Mouse (Mus musculus) midbrain, embryonic 11.5 days (tissue): Measurements from ENCODE around the gene Eml4. TPM values are rescaled to one million over a fixed set of nuclear protein-coding genes. Genes with fewer than 3 reads are reported as not detected.
A peak's percentile ranks its signal among the peaks of the same experiment; 100 is the strongest.

Source experiments
- ATAC-seq: fragments of 200-750 bp; cut with Nextera tagmentation; 2 replicates; pipeline ENCODE4 v1.8.0; 2017; ENCODE audit warnings: moderate TSS enrichment, moderate library complexity; ENCODE audit not compliant: low FRiP score
- DNase-seq: peaks from one replicate; pipeline ENCODE4 v3.0.0; 2015; ENCODE audit warnings: low spot score; ENCODE audit errors: missing footprints
- H3K27ac ChIP-seq: fragments of 300-500 bp; sonication (generic); 2 replicates; pipeline ENCODE4 v1.5.1; 2014; ENCODE audit warnings: low read depth, low read length
- H3K27me3 ChIP-seq: fragments of 300-500 bp; sonication (generic); 2 replicates; pipeline ENCODE4 v1.6.1; 2014; ENCODE audit warnings: mild to moderate bottlenecking, low read length, moderate library complexity, mixed read lengths; ENCODE audit not compliant: control insufficient read depth, insufficient read depth
- H3K36me3 ChIP-seq: fragments of 300-500 bp; sonication (generic); 2 replicates; pipeline ENCODE4 v1.6.1; 2014; ENCODE audit warnings: mild to moderate bottlenecking, low read length, moderate library complexity, mixed read lengths; ENCODE audit not compliant: control insufficient read depth, insufficient read depth
- H3K4me1 ChIP-seq: fragments of 300-500 bp; sonication (generic); 2 replicates; pipeline ENCODE4 v1.6.1; 2014; ENCODE audit warnings: low read length; ENCODE audit not compliant: control insufficient read depth, insufficient read depth
- H3K4me2 ChIP-seq: fragments of 300-500 bp; sonication (generic); 2 replicates; pipeline ENCODE4 v1.6.1; 2014; ENCODE audit warnings: mild to moderate bottlenecking, moderate library complexity
- H3K4me3 ChIP-seq: fragments of 300-500 bp; sonication (generic); 2 replicates; pipeline ENCODE4 v1.5.1; 2014; ENCODE audit warnings: low read depth, low read length
- H3K9ac ChIP-seq: fragments of 300-500 bp; sonication (generic); 2 replicates; pipeline ENCODE4 v1.6.1; 2014; ENCODE audit warnings: low read length
- H3K9me3 ChIP-seq: fragments of 300-500 bp; sonication (generic); 2 replicates; pipeline ENCODE4 v1.6.1; 2016; ENCODE audit warnings: low read length; ENCODE audit not compliant: control insufficient read depth
- WGBS: fragments of 180-500 bp; shearing (Covaris S2); extraction: QIAGEN DNeasy Blood & Tissue Kit; methylation state at CpG from one replicate; pipeline ENCODE4 v1.1.7; 2014; 5-methylcytosine and 5-hydroxymethylcytosine counted together
- polyA plus RNA-seq: library from polyadenylated mRNA; unstranded; fragments of >200 nt; fragmentation: Nextera tagmentation; extraction: Ambion mirVana; gene quantifications from 2 replicates; pipeline ENCODE4 v1.2.1, GENCODE M21; 2014

The Eml4 gene
- polyA plus RNA-seq, 1 experiment from 2014 or later = 40.5 TPM

DNA sequence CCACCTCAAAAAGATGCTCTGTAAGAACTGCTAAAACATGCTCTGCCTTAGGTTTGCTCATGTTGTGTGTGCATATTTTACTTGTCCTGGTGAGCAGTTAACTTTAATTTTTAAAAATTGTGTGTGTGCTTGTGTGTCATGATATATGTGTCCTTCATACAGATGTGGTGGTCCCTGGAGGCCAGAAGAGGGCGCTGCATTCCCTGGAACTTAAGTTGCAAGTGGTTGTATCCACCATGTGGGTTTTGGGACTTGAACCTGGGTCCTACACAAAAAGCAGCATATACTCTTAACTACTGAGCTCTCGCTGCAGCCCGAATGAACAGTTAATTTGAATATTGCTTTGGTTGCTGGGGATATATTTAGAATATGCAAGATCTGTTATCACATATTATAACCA, 36.4 kb downstream of the Eml4 start:
- Histone ChIP-seq H3K27ac (no peak overlapping the region), H3K4me3 (no peak overlapping the region), H3K4me1 (no peaks in the 10 kb centered on the region), H3K9ac (no peak overlapping the region), H3K36me3 (no peaks in the 10 kb centered on the region), H3K9me3 (no peaks in the 10 kb centered on the region), H3K27me3 (no peaks in the 10 kb centered on the region), H3K4me2 (no peak overlapping the region)
- no peak for ATAC-seq
- no peak for DNase-seq
- WGBS = 73% methylated on average over 3 of the region's 3 CpGs

DNA sequence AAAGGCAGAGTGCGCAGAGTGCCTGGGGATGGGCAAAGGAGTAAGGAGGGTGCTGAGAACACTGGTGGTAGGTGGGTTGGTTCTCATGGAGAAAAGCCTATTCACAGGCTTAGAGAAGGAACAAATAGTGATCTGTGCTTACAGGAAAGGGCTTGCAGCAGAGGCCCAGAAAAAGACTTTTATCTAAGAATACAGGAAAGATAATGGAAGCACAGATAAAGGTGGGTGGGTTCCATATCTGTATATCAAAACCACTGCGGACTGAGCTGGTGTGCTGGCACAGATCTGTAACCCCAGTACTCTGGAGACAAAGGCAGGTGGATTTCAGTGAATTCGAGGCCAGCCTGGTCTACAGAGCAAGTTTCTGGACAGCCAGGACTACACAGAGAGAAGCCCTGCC, 43.3 kb downstream of the Eml4 start:
- H3K27me3 ChIP-seq = no peaks in the 10 kb centered on the region
- ATAC-seq (no peak), DNase-seq (peak; percentile 67)
- H3K4me2 ChIP-seq = no peak overlapping the region
- H3K36me3 ChIP-seq = no peaks in the 10 kb centered on the region
- H3K9me3 ChIP-seq = no peaks in the 10 kb centered on the region
- no peak overlapping the region for H3K27ac ChIP-seq
- no peak overlapping the region for H3K9ac ChIP-seq
- WGBS = 88% methylated on average over 3 of the region's 3 CpGs
- no peak overlapping the region for H3K4me3 ChIP-seq
- H3K4me1 ChIP-seq = peaks cover 5% of the 10 kb centered on the region

DNA sequence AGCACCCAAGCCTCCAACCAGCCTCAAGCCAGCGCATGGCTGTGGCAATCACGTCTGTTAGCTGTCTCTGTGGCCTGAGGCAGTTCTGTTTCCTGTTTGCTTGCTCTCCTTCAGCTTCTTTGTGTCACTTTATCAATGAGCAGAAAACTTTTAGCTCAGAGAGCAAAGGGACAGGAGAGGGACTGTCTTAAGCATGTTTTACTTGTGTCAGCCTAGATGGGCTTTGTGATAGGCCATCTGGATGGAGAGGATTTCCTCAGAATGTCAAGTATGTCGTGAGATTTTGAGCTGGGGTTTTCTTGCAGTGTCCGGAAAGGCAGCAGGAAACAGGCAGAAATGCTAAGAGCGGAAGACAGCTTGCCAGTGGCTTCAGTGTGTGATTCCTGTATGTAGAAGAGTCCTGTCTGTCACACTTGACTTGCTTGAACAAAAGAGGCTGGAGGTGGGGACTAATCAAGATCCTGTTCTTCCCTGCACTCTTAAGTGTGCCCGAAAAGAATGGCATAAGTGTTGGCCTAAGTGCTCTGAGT, 46.9 kb downstream of the Eml4 start:
- Histone ChIP-seq H3K9ac (no peak overlapping the region), H3K27me3 (no peaks in the 10 kb centered on the region), H3K9me3 (no peaks in the 10 kb centered on the region), H3K36me3 (no peaks in the 10 kb centered on the region), H3K4me1 (peaks cover 10% of the 10 kb centered on the region), H3K4me3 (no peak overlapping the region), H3K27ac (no peak overlapping the region), H3K4me2 (no peak overlapping the region)
- no peak for DNase-seq
- 52% methylated on average over 6 of the region's 6 CpGs for WGBS
- no peak for ATAC-seq

DNA sequence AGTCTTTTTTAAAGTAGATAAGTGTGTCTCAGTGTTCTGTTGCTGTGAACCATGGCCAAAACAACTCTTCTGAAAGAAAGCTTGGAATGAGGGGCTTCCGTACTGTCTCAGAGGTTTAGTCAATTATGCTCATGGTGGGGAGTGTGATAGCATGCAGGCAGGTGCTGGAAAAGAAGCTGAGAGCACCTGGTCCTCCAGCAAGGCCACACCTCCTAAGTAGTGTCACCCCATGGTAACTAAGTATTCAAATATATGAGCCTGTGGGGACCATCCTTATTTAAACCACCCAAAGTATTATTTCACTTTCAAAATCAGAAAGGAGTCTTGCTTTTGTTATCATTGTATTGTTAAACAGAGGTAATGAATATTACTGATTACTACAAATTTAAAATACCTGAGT, 48.0 kb downstream of the Eml4 start:
- Histone ChIP-seq H3K36me3 (no peaks in the 10 kb centered on the region), H3K27ac (no peak overlapping the region), H3K27me3 (no peaks in the 10 kb centered on the region), H3K4me3 (no peak overlapping the region), H3K4me2 (no peak overlapping the region), H3K9ac (no peak overlapping the region), H3K9me3 (no peaks in the 10 kb centered on the region), H3K4me1 (peaks cover 10% of the 10 kb centered on the region)
- no peak for ATAC-seq
- WGBS = 88% methylated on average over 1 of the region's 1 CpGs
- no peak for DNase-seq

DNA sequence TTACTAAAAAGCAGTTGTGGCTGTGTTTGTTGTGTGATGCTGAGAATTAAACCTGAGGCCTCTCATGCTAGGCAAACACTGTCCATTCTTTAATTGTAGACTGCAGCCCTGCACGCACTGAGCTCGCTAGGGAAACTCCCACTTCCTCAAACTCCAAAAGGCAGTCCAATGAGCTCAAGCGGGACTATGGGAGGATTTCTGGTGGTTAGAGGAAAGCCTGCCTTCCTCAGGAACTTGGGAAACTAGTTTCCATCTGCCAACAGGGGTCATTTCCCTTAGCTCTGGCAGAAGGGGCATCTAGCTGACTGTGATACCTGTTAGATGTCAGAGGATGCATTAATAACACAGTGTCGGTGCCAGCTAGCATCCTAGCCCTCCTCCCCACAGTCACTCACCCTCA, 79.9 kb downstream of the Eml4 start:
- H3K9ac ChIP-seq = no peak overlapping the region
- WGBS = 73% methylated on average over 4 of the region's 4 CpGs
- no peak for DNase-seq

DNA sequence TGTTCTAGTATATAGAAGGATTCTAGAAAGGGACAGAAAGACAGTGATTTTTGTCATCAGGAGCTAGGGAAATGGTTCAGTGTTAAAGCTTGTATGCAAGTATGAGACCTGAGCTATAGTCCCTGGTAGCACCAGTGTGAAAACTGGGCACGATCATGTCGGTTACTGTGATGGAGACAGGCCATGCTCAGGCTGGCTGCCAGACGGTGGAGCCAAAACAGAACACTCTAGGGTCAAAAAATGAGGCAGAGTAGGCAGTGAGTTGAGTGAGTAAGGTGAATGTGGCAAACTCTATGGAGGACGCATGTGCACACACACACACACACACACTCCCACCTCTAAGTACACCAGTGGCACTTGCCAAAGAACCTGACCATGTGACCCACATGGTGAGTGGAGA, 92.7 kb downstream of the Eml4 start:
- Histone ChIP-seq H3K9me3 (no peaks in the 10 kb centered on the region), H3K4me2 (no peak overlapping the region), H3K36me3 (no peaks in the 10 kb centered on the region; the same call in 1 of the 2 replicates), H3K27ac (no peak overlapping the region), H3K27me3 (no peaks in the 10 kb centered on the region), H3K9ac (no peak overlapping the region), H3K4me3 (no peak overlapping the region), H3K4me1 (no peaks in the 10 kb centered on the region)
- ATAC-seq = no peak
- peak; percentile 37 for DNase-seq
- 93% methylated on average over 4 of the region's 4 CpGs for WGBS

More for the DNA sequence above, 79.9 kb downstream of the Eml4 start:
- Histone ChIP-seq H3K27ac (no peak overlapping the region), H3K4me2 (no peak overlapping the region), H3K4me3 (no peak overlapping the region), H3K36me3 (no peaks in the 10 kb centered on the region), H3K9me3 (no peaks in the 10 kb centered on the region), H3K4me1 (no peaks in the 10 kb centered on the region), H3K27me3 (no peaks in the 10 kb centered on the region)
- ATAC-seq = no peak

DNA sequence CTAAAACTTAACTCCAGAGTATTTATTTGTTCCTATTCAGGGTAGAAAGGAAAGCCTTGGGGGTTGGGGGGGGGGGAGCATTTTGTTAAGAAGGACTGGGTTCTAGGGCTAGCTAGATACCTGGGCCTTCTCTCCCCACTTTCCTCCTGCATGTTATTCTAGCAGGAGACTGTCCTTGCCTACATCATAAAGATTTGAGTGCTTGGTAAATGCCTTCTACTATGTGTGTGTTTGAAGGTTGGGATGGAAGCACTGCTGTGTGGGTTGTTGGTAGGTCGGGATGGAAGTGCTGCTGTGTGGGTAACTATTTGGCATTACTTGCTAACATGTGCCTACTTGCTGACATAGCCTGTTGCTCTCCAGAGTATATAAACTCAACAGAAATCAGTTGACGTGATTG, 98.9 kb downstream of the Eml4 start:
- ATAC-seq (no peak), DNase-seq (peak; percentile 61)
- H3K4me1 ChIP-seq = no peaks in the 10 kb centered on the region
- H3K4me2 ChIP-seq = no peak overlapping the region
- peaks cover 5% of the 10 kb centered on the region; the same call in 1 of the 2 replicates for H3K36me3 ChIP-seq
- 95% methylated on average over 2 of the region's 2 CpGs for WGBS
- no peak overlapping the region for H3K9ac ChIP-seq
- H3K27ac ChIP-seq = no peak overlapping the region
- no peak overlapping the region for H3K4me3 ChIP-seq
- H3K9me3 ChIP-seq = no peaks in the 10 kb centered on the region
- H3K27me3 ChIP-seq = no peaks in the 10 kb centered on the region

DNA sequence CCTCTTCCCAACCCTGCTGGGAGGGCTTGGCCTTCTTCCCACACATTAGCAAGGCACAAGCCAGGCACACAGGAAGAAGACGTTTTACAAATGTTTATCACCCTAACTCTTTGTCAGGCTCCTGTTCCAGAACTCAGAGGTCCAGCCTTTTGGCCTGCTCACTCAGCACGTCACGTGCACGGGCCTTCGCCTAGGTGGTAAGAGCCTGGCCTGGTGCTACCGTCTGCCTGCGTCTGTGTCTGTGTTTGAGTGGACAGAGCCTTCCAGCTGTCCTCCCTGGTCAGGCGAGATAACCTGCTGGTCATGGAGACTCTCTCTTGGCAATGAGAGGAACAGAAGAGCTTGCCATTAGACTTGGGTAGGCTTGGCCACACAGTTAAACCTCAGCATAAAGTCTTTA, 100.6 kb downstream of the Eml4 start:
- Histone ChIP-seq H3K36me3 (peaks cover 5% of the 10 kb centered on the region; the same call in 1 of the 2 replicates), H3K4me1 (no peaks in the 10 kb centered on the region), H3K9me3 (no peaks in the 10 kb centered on the region), H3K27me3 (no peaks in the 10 kb centered on the region), H3K9ac (no peak overlapping the region), H3K27ac (no peak overlapping the region), H3K4me3 (no peak overlapping the region), H3K4me2 (no peak overlapping the region)
- ATAC-seq (no peak), DNase-seq (peak; percentile 62)
- 91% methylated on average over 8 of the region's 8 CpGs for WGBS

DNA sequence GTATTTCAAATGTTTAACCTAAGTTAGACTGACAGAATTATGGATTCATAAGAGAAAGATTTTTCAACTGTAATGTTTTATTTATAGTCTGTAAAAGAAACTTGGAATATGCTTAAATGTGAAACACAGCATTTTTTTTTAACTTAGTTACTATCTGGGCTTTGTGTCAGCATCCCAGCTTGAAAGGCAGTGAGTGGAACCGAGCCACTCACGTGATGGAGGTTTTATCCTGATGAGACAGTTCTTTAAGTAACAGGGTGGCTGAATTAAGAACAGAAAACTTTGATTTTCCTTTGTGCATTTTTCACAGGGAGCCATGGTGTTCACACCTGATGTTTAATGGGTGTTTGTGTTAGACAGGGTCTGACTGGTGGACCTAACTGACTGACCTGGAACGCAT, 101.1 kb downstream of the Eml4 start:
- no peaks in the 10 kb centered on the region for H3K9me3 ChIP-seq
- DNase-seq (no peak), ATAC-seq (no peak)
- no peak overlapping the region for H3K9ac ChIP-seq
- 92% methylated on average over 3 of the region's 3 CpGs for WGBS
- H3K27me3 ChIP-seq = no peaks in the 10 kb centered on the region
- H3K4me3 ChIP-seq = no peak overlapping the region
- H3K4me1 ChIP-seq = no peaks in the 10 kb centered on the region
- H3K36me3 ChIP-seq = peaks cover 5% of the 10 kb centered on the region; the same call in 1 of the 2 replicates
- no peak overlapping the region for H3K27ac ChIP-seq
- H3K4me2 ChIP-seq = no peak overlapping the region
